Comparison of ENCODE assay signal across 18 mouse cellular contexts in the genomic region with DNA sequence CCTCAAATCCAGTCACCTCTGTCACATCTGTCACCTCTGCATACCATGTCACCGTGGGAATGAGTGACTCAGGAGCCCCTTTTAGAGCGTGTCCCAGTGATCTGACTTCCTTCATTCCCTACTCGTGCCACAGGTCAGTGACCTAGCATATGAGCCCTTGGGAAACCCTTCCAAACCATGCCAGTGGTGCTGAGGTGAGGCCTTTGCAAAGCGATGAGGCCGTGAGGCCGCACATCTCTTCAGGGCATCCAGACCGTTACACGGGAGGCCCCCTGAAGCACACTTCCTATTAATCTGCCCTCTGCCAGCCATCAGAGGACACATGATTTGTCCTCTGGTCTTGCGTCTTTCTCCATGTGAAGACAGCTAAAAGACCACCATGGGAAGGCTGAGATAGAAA. TPM values are rescaled to one million over a fixed set of nuclear protein-coding genes. Genes with fewer than 3 reads are reported as not detected.
DNase-seq lines count a peak whose midpoint lies in the region; ATAC-seq and TF ChIP-seq lines count a peak whose summit lies in the region.
"Had no signal": no experiment of that assay in that cellular context is flagged by ENCODE, and none has a peak within 500 bp of the region (broad histone marks: within the 10 kb centered on the region; RNA-seq: fewer than 3 reads in every experiment).

No protein-coding gene starts in this region.

- no peak overlapping the region for H3K27ac ChIP-seq in heart, embryonic 11.5 days (ENCODE audit: low read depth, low read length)
- peak overlapping the region; percentile 10; the same call in 1 of the 2 replicates for H3K27ac ChIP-seq in testis, adult 2 months (ENCODE audit: control insufficient read depth, insufficient read depth, low read depth, low read length)

- H3K27me3 ChIP-seq in heart, embryonic 11.5 days (ENCODE audit: control insufficient read depth, insufficient read depth, low read length) = no peaks in the 10 kb centered on the region
- H3K27me3 ChIP-seq in testis, adult 2 months (ENCODE audit: control insufficient read depth, insufficient read depth, low read length) = no peaks in the 10 kb centered on the region
- H3K27me3 ChIP-seq: Patski had no signal

- no peaks in the 10 kb centered on the region for H3K4me1 ChIP-seq in heart, embryonic 11.5 days (ENCODE audit: control insufficient read depth, insufficient read depth, low read length)
- peaks cover 25% of the 10 kb centered on the region for H3K4me1 ChIP-seq in testis, adult 2 months (ENCODE audit: control insufficient read depth, insufficient read depth, low read length)

- no peaks in the 10 kb centered on the region for H3K9me3 ChIP-seq in heart, embryonic 11.5 days (replicated peaks; ENCODE audit: control insufficient read depth, low read length)

- no peaks in the 10 kb centered on the region for H3K36me3 ChIP-seq in heart, embryonic 11.5 days (ENCODE audit: control insufficient read depth, insufficient read depth, low read length)
- peaks cover 7% of the 10 kb centered on the region; the same call in 1 of the 2 replicates for H3K36me3 ChIP-seq in testis, adult 2 months (ENCODE audit: control insufficient read depth, insufficient read depth, low read length)
- H3K36me3 ChIP-seq: G1E had no signal

- no peak for ATAC-seq in heart, embryonic 11.5 days (replicated peaks; ENCODE audit: insufficient number of reproducible peaks, low FRiP score, low TSS enrichment)
- ATAC-seq: activated CD4-positive, CD25-positive, alpha-beta regulatory T cell, adult 4 months; CD4-positive, CD25-positive, alpha-beta regulatory T cell, adult 4 months; Patski had no signal

- TF ChIP-seq CTCF in testis, adult 2 months (IDR thresholded peaks at IDR 0.05; ENCODE audit: control insufficient read depth, insufficient read depth, insufficient replicate concordance, low read depth, low read length) = no peak

- 60% methylated on average over 9 of the region's 9 CpGs for WGBS in heart, embryonic 11.5 days (ENCODE audit: insufficient replicate concordance)

- H3K4me3 ChIP-seq in heart, embryonic 11.5 days (ENCODE audit: low read depth, low read length) = no peak overlapping the region
- H3K4me3 ChIP-seq in testis, adult 2 months (ENCODE audit: control insufficient read depth, low read depth, low read length) = no peak overlapping the region

- no peak overlapping the region for H3K9ac ChIP-seq in heart, embryonic 11.5 days (ENCODE audit: low read depth, low read length)

- no peak for TF ChIP-seq POLR2A in testis, adult 2 months (IDR thresholded peaks at IDR 0.05; ENCODE audit: control insufficient read depth, low read depth, low read length)

- DNase-seq in heart, adult 11 months = peak; percentile 92
- no peak for DNase-seq in testis, postnatal 14 days (ENCODE audit: low spot score)
- DNase-seq: adrenal gland, adult 2 months; adrenal gland, adult 8-10 months; adrenal gland, postnatal 10 days; adrenal gland, postnatal 14 days; adrenal gland, postnatal 25 days; adrenal gland, postnatal 36 days; B cell, adult 2 months; cerebellum, adult 11 months; cerebellum, adult 11-12 months; cerebellum, adult 18-20 months had no signal

- no peak overlapping the region for H3K4me2 ChIP-seq in heart, embryonic 11.5 days

RNA-seq across cellular contexts. Expression of a gene that starts 2.4 kb away (rescaled TPM):
- 1.7 and 1.9 TPM in 2 replicates for polyA plus RNA-seq in heart, embryonic 11.5 days (2014; fragmentation: Nextera tagmentation; extraction: Ambion mirVana)
- 550 and 601 TPM in 2 replicates for polyA plus RNA-seq in testis, adult 2 months (2012; rRNA removed)
- polyA plus RNA-seq: G1E had no signal

RNA-seq across cellular contexts. Expression of a gene that starts 7.1 kb away (rescaled TPM):
- 4.6 TPM in 2 replicates for polyA plus RNA-seq in heart, embryonic 11.5 days (2014; fragmentation: Nextera tagmentation; extraction: Ambion mirVana)
- polyA plus RNA-seq in testis, adult 2 months (2012; rRNA removed) = 7.2 and 7.7 TPM in 2 replicates
- polyA plus RNA-seq: G1E had no signal

Comparison
In these comparisons a context has a peak if more than half of its experiments do, and no peak if none do; other contexts are left out.
1. RNA of a gene that starts 2.4 kb away (polyA plus RNA-seq): 550 to 601 TPM in testis, adult 2 months; 1.7 to 1.9 TPM in heart, embryonic 11.5 days; every median in the first group is over 100 times any median in the second.